Mouse (Mus musculus): ENCODE results near the gene Hoxb1. TPM values are rescaled to one million over a fixed set of nuclear protein-coding genes. Genes with fewer than 3 reads are reported as not detected.

Gene Hoxb1
- polyA plus RNA-seq, 1 experiment from 2014 or later, result not detected

DNA sequence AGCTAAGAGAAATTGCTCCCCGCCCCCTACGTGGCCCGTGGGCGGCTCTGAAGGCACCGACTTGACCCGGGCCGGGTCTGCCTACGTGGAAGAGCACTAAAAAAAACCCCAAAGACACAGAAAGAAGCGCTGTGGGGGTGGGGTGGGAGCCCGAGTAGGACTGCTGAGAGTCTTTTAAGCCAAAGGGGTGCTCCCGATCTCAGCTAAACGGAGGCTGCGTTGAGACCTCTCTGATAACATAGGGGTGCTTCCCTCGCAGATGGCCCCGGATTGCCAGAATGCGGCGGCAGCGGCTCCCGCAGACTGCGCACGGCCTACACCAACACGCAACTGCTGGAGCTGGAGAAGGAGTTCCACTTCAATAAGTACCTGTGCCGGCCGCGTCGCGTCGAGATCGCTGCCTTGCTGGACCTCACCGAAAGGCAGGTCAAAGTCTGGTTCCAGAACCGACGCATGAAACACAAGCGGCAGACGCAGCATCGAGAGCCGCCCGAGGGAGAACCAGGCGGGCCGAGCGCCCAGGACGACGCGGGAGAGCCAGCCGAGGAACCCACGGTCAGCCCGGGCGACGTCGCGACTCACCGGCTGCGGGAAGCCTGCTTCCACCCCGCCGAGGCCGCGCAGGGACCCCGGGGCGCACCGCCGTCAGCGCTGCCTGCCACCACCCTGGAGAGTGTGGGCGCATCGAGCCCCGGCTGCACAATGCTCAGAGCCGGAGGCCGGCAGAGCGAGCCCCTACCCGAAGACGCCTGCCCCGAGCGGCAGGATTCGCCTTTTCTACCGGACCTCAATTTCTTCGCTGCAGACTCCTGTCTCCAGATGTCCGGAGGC is 12.6 kb upstream of the Hoxb1 start:
- Histone ChIP-seq H3K9ac (peak overlapping the region; percentile 40; the same call in 1 of the 2 replicates), H3K27me3 (peaks cover 86% of the 10 kb centered on the region)
- WGBS, result 1% methylated on average over 73 of the region's 75 CpGs

DNA sequence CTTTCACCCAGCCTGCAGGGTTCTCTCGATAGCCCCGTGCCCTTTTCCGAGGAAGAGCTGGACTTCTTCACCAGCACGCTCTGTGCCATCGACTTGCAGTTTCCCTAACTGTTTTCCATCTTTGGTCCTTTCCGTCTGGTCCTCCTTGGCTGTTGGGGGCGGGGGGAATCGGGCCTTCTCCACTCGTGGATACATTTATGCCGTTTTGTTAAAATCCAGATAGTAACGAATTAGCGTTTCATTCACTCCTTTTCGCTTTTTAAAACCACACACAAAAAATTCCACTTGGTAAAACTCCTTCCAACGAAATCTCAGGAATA is 12.1 kb upstream of the Hoxb1 start:
- H3K4me1 ChIP-seq, result peaks cover 17% of the 10 kb centered on the region
- peak overlapping the region; percentile 45 for H3K4me2 ChIP-seq
- H3K9me3 ChIP-seq, result no peaks in the 10 kb centered on the region
- no peak for ATAC-seq (ENCODE audit: insufficient number of reproducible peaks, low FRiP score, low TSS enrichment, low read depth)
- peaks cover 83% of the 10 kb centered on the region for H3K27me3 ChIP-seq
- peak overlapping the region; percentile 38 for H3K4me3 ChIP-seq
- H3K27ac ChIP-seq, result peak overlapping the region; percentile 73
- H3K9ac ChIP-seq, result no peak overlapping the region; the same call in 1 of the 2 replicates
- 2% methylated on average over 14 of the region's 14 CpGs for WGBS
- no peaks in the 10 kb centered on the region for H3K36me3 ChIP-seq

More for the DNA sequence above, 12.6 kb upstream of the Hoxb1 start:
- Histone ChIP-seq H3K4me1 (peaks cover 17% of the 10 kb centered on the region), H3K27ac (peak overlapping the region; percentile 73), H3K9me3 (no peaks in the 10 kb centered on the region), H3K36me3 (no peaks in the 10 kb centered on the region), H3K4me2 (peak overlapping the region; percentile 45), H3K4me3 (peak overlapping the region; percentile 38)
- no peak for ATAC-seq (ENCODE audit: insufficient number of reproducible peaks, low FRiP score, low TSS enrichment, low read depth)

GRCm38 (mm10) chr11:96353939-96354338 is 11.6 kb upstream of the Hoxb1 start:
- peak overlapping the region; percentile 24 for H3K4me3 ChIP-seq
- H3K4me1 ChIP-seq, result peaks cover 17% of the 10 kb centered on the region
- WGBS, result 22% methylated on average over 8 of the region's 8 CpGs
- H3K27ac ChIP-seq, result no peak overlapping the region
- no peaks in the 10 kb centered on the region for H3K9me3 ChIP-seq
- 0 out of 2 replicates have a peak overlapping the region, but pooled peaks have one; percentile 38 for H3K4me2 ChIP-seq
- ATAC-seq (ENCODE audit: insufficient number of reproducible peaks, low FRiP score, low TSS enrichment, low read depth), result no peak
- no peaks in the 10 kb centered on the region for H3K36me3 ChIP-seq
- peaks cover 82% of the 10 kb centered on the region for H3K27me3 ChIP-seq
- H3K9ac ChIP-seq, result no peak overlapping the region

GRCm38 (mm10) chr11:96354376-96354775 is 11.2 kb upstream of the Hoxb1 start:
- Histone ChIP-seq H3K27ac (no peak overlapping the region), H3K27me3 (peaks cover 80% of the 10 kb centered on the region), H3K4me2 (peak overlapping the region; percentile 38), H3K4me3 (peak overlapping the region; percentile 24), H3K9me3 (no peaks in the 10 kb centered on the region), H3K4me1 (peaks cover 17% of the 10 kb centered on the region), H3K9ac (no peak overlapping the region), H3K36me3 (no peaks in the 10 kb centered on the region)
- WGBS, result 3% methylated on average over 25 of the region's 25 CpGs
- no peak for ATAC-seq (ENCODE audit: insufficient number of reproducible peaks, low FRiP score, low TSS enrichment, low read depth)

DNA sequence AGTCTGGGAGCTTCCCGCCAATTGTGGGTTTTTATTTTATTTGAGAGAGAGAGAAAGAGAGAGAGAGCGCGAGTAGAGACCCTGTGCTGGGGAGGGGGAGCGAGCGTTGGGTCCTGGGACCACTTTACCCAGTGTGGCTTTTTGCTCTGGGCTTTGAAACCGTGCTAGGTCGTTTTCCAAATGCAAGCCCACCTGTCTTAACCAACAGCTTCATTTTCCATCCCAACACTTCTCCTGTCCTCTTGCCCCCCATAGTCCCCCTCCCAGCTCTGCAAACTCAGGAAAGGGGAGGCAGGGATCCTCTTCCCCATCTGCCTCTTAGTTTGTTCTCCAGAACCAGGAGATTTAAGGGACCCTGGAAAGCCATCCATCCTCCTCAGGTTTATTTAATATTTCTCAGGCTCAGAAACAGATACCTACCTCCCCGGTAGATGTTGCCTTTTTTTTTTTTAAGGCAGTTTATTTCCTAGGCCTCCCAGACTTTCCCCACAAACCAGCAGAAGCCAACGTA is 10.7 kb upstream of the Hoxb1 start:
- WGBS, result 6% methylated on average over 9 of the region's 9 CpGs
- no peaks in the 10 kb centered on the region for H3K36me3 ChIP-seq
- H3K4me2 ChIP-seq, result peak overlapping the region; percentile 38
- ATAC-seq (ENCODE audit: insufficient number of reproducible peaks, low FRiP score, low TSS enrichment, low read depth), result no peak
- no peaks in the 10 kb centered on the region for H3K9me3 ChIP-seq
- no peak overlapping the region for H3K27ac ChIP-seq
- H3K4me1 ChIP-seq, result peaks cover 17% of the 10 kb centered on the region
- no peak overlapping the region for H3K9ac ChIP-seq
- peak overlapping the region; percentile 24 for H3K4me3 ChIP-seq
- H3K27me3 ChIP-seq, result peaks cover 79% of the 10 kb centered on the region

DNA sequence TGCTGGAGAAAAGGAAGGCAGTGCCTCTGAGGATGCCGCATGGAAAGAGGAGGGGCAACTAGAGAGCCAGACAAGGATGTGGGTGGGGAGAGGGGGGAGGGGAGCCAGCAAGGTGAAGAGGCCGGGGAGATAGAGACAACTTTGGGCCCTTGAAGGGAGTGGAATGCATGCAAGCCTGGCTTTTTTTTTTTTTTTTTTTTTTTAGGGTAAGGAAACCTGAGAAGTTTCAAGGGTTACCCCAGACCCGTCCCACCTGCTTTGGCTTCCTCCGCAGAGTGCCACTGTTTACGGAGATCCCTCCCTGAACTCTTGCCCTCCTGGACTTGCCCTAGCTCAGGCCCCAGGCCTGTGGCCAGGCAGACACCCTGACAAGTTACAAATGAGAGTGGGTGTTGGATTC is 1.7 kb upstream of the Hoxb1 start:
- H3K4me1 ChIP-seq, result peaks cover 11% of the 10 kb centered on the region
- WGBS, result 14% methylated on average over 5 of the region's 5 CpGs
- no peaks in the 10 kb centered on the region for H3K9me3 ChIP-seq

DNA sequence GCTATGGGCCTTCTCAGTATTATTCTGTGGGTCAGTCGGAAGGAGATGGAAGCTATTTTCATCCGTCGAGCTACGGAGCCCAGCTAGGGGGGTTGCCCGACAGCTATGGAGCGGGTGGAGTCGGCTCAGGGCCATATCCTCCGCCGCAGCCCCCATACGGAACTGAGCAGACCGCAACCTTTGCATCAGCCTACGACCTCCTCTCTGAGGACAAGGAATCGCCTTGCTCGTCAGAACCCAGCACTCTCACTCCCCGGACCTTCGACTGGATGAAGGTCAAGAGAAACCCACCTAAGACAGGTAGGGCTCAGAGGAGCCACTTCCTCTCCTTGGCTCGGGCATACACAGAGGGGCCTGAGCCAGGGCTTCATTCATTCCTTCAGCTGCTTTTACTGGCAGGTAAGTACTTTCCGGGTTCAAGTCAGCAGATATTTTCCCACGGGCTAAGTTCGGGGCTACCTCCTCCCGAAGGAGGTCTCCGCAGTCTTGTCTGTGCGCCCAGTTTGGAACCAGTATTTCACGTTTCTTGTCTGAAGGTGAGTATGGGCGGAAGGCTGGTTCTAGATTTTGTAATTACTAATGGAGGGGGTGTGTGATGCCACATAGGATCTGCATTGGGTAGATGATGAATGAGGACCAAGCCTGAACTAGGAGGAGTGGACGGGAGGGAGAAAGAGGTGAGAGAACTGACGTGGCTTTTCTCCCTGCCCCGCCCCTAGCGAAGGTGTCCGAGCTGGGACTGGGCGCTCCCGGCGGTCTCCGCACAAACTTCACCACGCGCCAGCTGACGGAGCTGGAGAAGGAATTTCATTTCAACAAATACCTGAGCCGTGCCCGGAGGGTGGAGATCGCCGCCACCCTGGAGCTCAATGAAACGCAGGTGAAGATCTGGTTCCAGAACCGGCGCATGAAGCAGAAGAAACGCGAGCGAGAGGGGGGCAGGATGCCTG is 815 bp downstream of the Hoxb1 start:
- no peak overlapping the region for H3K9ac ChIP-seq
- no peak for ATAC-seq (ENCODE audit: insufficient number of reproducible peaks, low FRiP score, low TSS enrichment, low read depth)
- peak overlapping the region; percentile 33 for H3K4me2 ChIP-seq
- 0 out of 2 replicates have a peak overlapping the region, but pooled peaks have one; percentile 7 for H3K4me3 ChIP-seq
- no peak overlapping the region for H3K27ac ChIP-seq
- no peaks in the 10 kb centered on the region for H3K36me3 ChIP-seq
- no peaks in the 10 kb centered on the region for H3K9me3 ChIP-seq
- peaks cover 92% of the 10 kb centered on the region for H3K27me3 ChIP-seq
- H3K4me1 ChIP-seq, result peaks cover 11% of the 10 kb centered on the region
- 2% methylated on average over 47 of the region's 47 CpGs for WGBS

More for the DNA sequence above, 1.7 kb upstream of the Hoxb1 start:
- no peak for ATAC-seq (ENCODE audit: insufficient number of reproducible peaks, low FRiP score, low TSS enrichment, low read depth)
- H3K4me3 ChIP-seq, result no peak overlapping the region
- no peak overlapping the region for H3K27ac ChIP-seq
- peaks cover 76% of the 10 kb centered on the region for H3K27me3 ChIP-seq
- H3K4me2 ChIP-seq, result no peak overlapping the region
- no peaks in the 10 kb centered on the region for H3K36me3 ChIP-seq
- no peak overlapping the region for H3K9ac ChIP-seq

GRCm38 (mm10) chr11:96367141-96367540 is 1.6 kb downstream of the Hoxb1 start:
- no peak overlapping the region for H3K4me3 ChIP-seq
- WGBS, result 15% methylated on average over 6 of the region's 6 CpGs
- no peaks in the 10 kb centered on the region for H3K36me3 ChIP-seq
- peaks cover 91% of the 10 kb centered on the region for H3K27me3 ChIP-seq
- H3K27ac ChIP-seq, result no peak overlapping the region
- H3K9ac ChIP-seq, result no peak overlapping the region
- peaks cover 11% of the 10 kb centered on the region for H3K4me1 ChIP-seq
- H3K4me2 ChIP-seq, result peak overlapping the region; percentile 33; the same call in 1 of the 2 replicates
- no peaks in the 10 kb centered on the region for H3K9me3 ChIP-seq
- no peak for ATAC-seq (ENCODE audit: insufficient number of reproducible peaks, low FRiP score, low TSS enrichment, low read depth)

- Histone ChIP-seq H3K4me1 (peaks cover 11% of the 10 kb centered on the region), H3K9ac (no peak overlapping the region), H3K36me3 (no peaks in the 10 kb centered on the region), H3K9me3 (no peaks in the 10 kb centered on the region), H3K27ac (no peak overlapping the region), H3K27me3 (peaks cover 92% of the 10 kb centered on the region), H3K4me3 (no peak overlapping the region), H3K4me2 (no peak overlapping the region)
- WGBS, result 38% methylated on average over 5 of the region's 5 CpGs
- ATAC-seq (ENCODE audit: insufficient number of reproducible peaks, low FRiP score, low TSS enrichment, low read depth), result no peak
These were observed 3.1 kb downstream of the Hoxb1 start for GRCm38 (mm10) chr11:96368686-96369085.

GRCm38 (mm10) chr11:96369140-96369539 is 3.6 kb downstream of the Hoxb1 start:
- Histone ChIP-seq H3K4me2 (no peak overlapping the region), H3K9ac (no peak overlapping the region), H3K4me1 (peaks cover 11% of the 10 kb centered on the region), H3K27me3 (peaks cover 92% of the 10 kb centered on the region), H3K4me3 (no peak overlapping the region), H3K27ac (no peak overlapping the region), H3K36me3 (no peaks in the 10 kb centered on the region), H3K9me3 (no peaks in the 10 kb centered on the region)
- WGBS, result 29% methylated on average over 7 of the region's 7 CpGs
- ATAC-seq (ENCODE audit: insufficient number of reproducible peaks, low FRiP score, low TSS enrichment, low read depth), result no peak

- WGBS, result 38% methylated on average over 3 of the region's 3 CpGs
- ATAC-seq (ENCODE audit: insufficient number of reproducible peaks, low FRiP score, low TSS enrichment, low read depth), result no peak
- H3K4me2 ChIP-seq, result no peak overlapping the region
- H3K27me3 ChIP-seq, result peaks cover 90% of the 10 kb centered on the region
- no peaks in the 10 kb centered on the region for H3K9me3 ChIP-seq
- H3K27ac ChIP-seq, result no peak overlapping the region
- H3K9ac ChIP-seq, result no peak overlapping the region
- H3K36me3 ChIP-seq, result no peaks in the 10 kb centered on the region
- no peaks in the 10 kb centered on the region; the same call in 1 of the 2 replicates for H3K4me1 ChIP-seq
- no peak overlapping the region for H3K4me3 ChIP-seq
These were observed 6.2 kb downstream of the Hoxb1 start for GRCm38 (mm10) chr11:96371726-96372125.
